Mouse (Mus musculus): ENCODE measurements at regions not wholly inside any gene's neighbourhood (a gene's known extent, or its start where the extent isn't known, plus 50 kb on each side); places are given as distances from the start of the nearest gene placed in this dataset.

DNA sequence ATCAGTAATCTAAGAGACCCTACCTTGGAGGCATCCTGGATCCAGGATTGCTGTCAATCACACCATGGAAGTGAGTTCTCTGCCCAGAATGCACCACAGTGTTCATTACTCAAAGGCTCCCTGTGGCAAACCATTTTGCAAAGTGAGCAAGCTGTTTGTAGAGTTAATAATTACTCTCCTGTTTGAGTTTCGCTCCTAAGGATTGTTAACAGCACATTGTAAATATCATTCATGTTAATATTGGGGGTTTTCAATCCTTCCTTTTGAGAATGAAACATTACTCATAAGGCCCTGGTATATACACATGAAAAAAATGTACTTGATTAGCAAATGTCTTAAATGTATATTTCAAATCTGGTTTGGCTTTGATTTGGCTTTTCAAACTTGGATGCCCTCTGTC is 58.1 kb upstream of the Clstn2 start:
- ATAC-seq = no peak
- Histone ChIP-seq H3K36me3 (ENCODE audit: control insufficient read depth, insufficient read depth, low read length) (no peaks in the 10 kb centered on the region), H3K4me1 (ENCODE audit: control insufficient read depth, insufficient read depth, low read length) (no peaks in the 10 kb centered on the region), H3K9ac (ENCODE audit: low read depth, low read length) (no peak overlapping the region), H3K27me3 (ENCODE audit: control insufficient read depth, insufficient read depth, low read depth, low read length) (no peaks in the 10 kb centered on the region), H3K9me3 (replicated peaks; ENCODE audit: control insufficient read depth, low read length, poor library complexity, severe bottlenecking) (no peaks in the 10 kb centered on the region), H3K4me3 (ENCODE audit: low read depth, low read length) (no peak overlapping the region), H3K4me2 (ENCODE audit: low read length) (no peak overlapping the region), H3K27ac (ENCODE audit: low read length) (no peak overlapping the region)
- WGBS = 90% methylated on average over 1 of the region's 1 CpGs

GRCm38 (mm10) chr9:98095064-98095790 is 62.2 kb upstream of the Clstn2 start:
- no peak for ATAC-seq
- Histone ChIP-seq H3K9me3 (replicated peaks; ENCODE audit: control insufficient read depth, low read length, poor library complexity, severe bottlenecking) (no peaks in the 10 kb centered on the region), H3K27me3 (ENCODE audit: control insufficient read depth, insufficient read depth, low read depth, low read length) (no peaks in the 10 kb centered on the region)

DNA sequence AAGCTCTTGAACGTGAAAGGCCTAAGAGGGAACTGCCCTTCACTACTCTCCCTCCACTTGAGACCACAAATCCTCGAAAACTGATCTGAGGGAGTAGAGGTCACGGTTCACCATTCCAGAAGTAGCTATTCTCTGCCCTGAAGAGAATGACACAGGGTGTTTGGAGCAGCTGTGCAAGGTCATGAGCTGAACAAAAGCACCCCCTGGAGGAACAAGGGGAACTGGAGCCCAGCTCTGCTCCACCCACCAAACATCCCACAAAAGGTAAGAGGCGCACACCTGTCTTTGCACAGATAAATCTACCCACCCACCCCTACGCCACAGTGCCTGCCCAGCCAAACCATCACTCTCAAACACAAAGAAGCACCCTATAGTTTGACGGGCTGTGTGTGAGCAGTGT is 90.4 kb upstream of the Clstn2 start:
- H3K9ac ChIP-seq (ENCODE audit: low read depth, low read length) = no peak overlapping the region
- no peak overlapping the region for H3K4me2 ChIP-seq (ENCODE audit: low read length)
- H3K36me3 ChIP-seq (ENCODE audit: control insufficient read depth, insufficient read depth, low read length) = no peaks in the 10 kb centered on the region
- H3K9me3 ChIP-seq (replicated peaks; ENCODE audit: control insufficient read depth, low read length, poor library complexity, severe bottlenecking) = no peaks in the 10 kb centered on the region
- ATAC-seq = no peak
- WGBS = 55% methylated on average over 6 of the region's 6 CpGs
- H3K27me3 ChIP-seq (ENCODE audit: control insufficient read depth, insufficient read depth, low read depth, low read length) = no peaks in the 10 kb centered on the region
- no peaks in the 10 kb centered on the region for H3K4me1 ChIP-seq (ENCODE audit: control insufficient read depth, insufficient read depth, low read length)
- H3K27ac ChIP-seq (ENCODE audit: low read length) = no peak overlapping the region
- H3K4me3 ChIP-seq (ENCODE audit: low read depth, low read length) = no peak overlapping the region

More at GRCm38 (mm10) chr9:98095064-98095790, 62.2 kb upstream of the Clstn2 start:
- Histone ChIP-seq H3K4me1 (ENCODE audit: control insufficient read depth, insufficient read depth, low read length) (no peaks in the 10 kb centered on the region), H3K4me3 (ENCODE audit: low read depth, low read length) (no peak overlapping the region), H3K36me3 (ENCODE audit: control insufficient read depth, insufficient read depth, low read length) (no peaks in the 10 kb centered on the region), H3K9ac (ENCODE audit: low read depth, low read length) (no peak overlapping the region), H3K27ac (ENCODE audit: low read length) (no peak overlapping the region), H3K4me2 (ENCODE audit: low read length) (no peak overlapping the region)
- WGBS = 82% methylated on average over 10 of the region's 10 CpGs

- no peak overlapping the region for H3K27ac ChIP-seq (ENCODE audit: low read length)
- H3K9me3 ChIP-seq (replicated peaks; ENCODE audit: control insufficient read depth, low read length, poor library complexity, severe bottlenecking) = no peaks in the 10 kb centered on the region
- no peaks in the 10 kb centered on the region for H3K27me3 ChIP-seq (ENCODE audit: control insufficient read depth, insufficient read depth, low read depth, low read length)
- H3K9ac ChIP-seq (ENCODE audit: low read depth, low read length) = no peak overlapping the region
- 82% methylated on average over 4 of the region's 4 CpGs for WGBS
- H3K4me1 ChIP-seq (ENCODE audit: control insufficient read depth, insufficient read depth, low read length) = no peaks in the 10 kb centered on the region
- no peaks in the 10 kb centered on the region for H3K36me3 ChIP-seq (ENCODE audit: control insufficient read depth, insufficient read depth, low read length)
- H3K4me3 ChIP-seq (ENCODE audit: low read depth, low read length) = no peak overlapping the region
- ATAC-seq = no peak
- H3K4me2 ChIP-seq (ENCODE audit: low read length) = no peak overlapping the region
Measured at GRCm38 (mm10) chr9:98129596-98129995, 96.6 kb upstream of the Clstn2 start.

DNA sequence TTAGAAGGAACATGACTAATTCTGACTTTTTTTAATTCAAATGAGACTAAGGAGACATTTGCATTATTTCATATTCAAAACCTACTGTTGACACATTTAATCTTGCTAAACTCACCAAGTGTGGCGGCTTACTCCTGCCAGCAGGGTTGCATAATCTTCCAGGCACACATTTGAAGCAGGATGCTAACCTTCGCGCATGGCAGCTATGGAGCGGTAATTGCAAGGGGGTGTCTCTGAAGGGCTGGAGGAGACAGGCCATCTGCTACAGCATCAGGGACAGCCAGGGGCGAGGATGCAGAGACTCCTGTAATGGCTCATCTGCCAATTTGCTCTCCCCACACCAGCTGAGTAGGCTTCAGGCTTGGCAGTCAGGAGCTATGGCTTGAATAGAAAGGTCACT is 97.9 kb upstream of the Clstn2 start:
- no peaks in the 10 kb centered on the region for H3K4me1 ChIP-seq (ENCODE audit: control insufficient read depth, insufficient read depth, low read length)
- H3K9me3 ChIP-seq (replicated peaks; ENCODE audit: control insufficient read depth, low read length, poor library complexity, severe bottlenecking) = no peaks in the 10 kb centered on the region
- no peaks in the 10 kb centered on the region for H3K36me3 ChIP-seq (ENCODE audit: control insufficient read depth, insufficient read depth, low read length)
- H3K27me3 ChIP-seq (ENCODE audit: control insufficient read depth, insufficient read depth, low read depth, low read length) = no peaks in the 10 kb centered on the region
- no peak overlapping the region for H3K9ac ChIP-seq (ENCODE audit: low read depth, low read length)
- 46% methylated on average over 5 of the region's 5 CpGs for WGBS
- no peak overlapping the region for H3K4me3 ChIP-seq (ENCODE audit: low read depth, low read length)
- no peak overlapping the region for H3K4me2 ChIP-seq (ENCODE audit: low read length)
- no peak overlapping the region for H3K27ac ChIP-seq (ENCODE audit: low read length)
- ATAC-seq = peak; percentile 60; the same call in 1 of the 2 replicates

- ATAC-seq = no peak
- no peaks in the 10 kb centered on the region for H3K4me1 ChIP-seq (ENCODE audit: control insufficient read depth, insufficient read depth, low read length)
- H3K27me3 ChIP-seq (ENCODE audit: control insufficient read depth, insufficient read depth, low read depth, low read length) = no peaks in the 10 kb centered on the region
- no peak overlapping the region for H3K9ac ChIP-seq (ENCODE audit: low read depth, low read length)
- H3K4me3 ChIP-seq (ENCODE audit: low read depth, low read length) = no peak overlapping the region
- no peaks in the 10 kb centered on the region for H3K36me3 ChIP-seq (ENCODE audit: control insufficient read depth, insufficient read depth, low read length)
- H3K9me3 ChIP-seq (replicated peaks; ENCODE audit: control insufficient read depth, low read length, poor library complexity, severe bottlenecking) = no peaks in the 10 kb centered on the region
- H3K27ac ChIP-seq (ENCODE audit: low read length) = no peak overlapping the region
- H3K4me2 ChIP-seq (ENCODE audit: low read length) = no peak overlapping the region
Measured at GRCm38 (mm10) chr9:98140546-98140945, 107.6 kb upstream of the Clstn2 start.

DNA sequence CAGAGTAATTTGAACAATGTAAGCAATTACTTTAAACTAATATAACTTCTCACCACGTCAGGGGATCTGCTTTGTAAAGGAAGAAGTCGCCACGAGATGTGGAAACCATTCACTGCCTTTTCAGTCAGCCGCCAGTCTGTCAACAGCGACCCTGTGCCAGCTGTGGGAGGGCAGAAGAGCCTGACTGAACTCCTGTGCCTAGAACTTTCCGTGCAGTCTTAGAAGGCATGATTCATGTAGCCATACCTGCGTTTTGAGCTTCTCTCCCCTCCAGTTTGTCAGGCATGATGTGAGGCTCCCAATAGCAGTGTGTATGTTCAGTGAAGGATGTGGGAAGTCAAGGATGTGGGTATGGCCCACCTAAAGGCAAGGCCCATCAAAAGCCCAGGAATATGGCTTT is 109.1 kb upstream of the Clstn2 start:
- H3K4me2 ChIP-seq (ENCODE audit: low read length) = no peak overlapping the region
- no peak overlapping the region for H3K9ac ChIP-seq (ENCODE audit: low read depth, low read length)
- H3K27ac ChIP-seq (ENCODE audit: low read length) = no peak overlapping the region
- 77% methylated on average over 7 of the region's 7 CpGs for WGBS
- H3K36me3 ChIP-seq (ENCODE audit: control insufficient read depth, insufficient read depth, low read length) = no peaks in the 10 kb centered on the region
- no peak for ATAC-seq
- no peak overlapping the region for H3K4me3 ChIP-seq (ENCODE audit: low read depth, low read length)
- no peaks in the 10 kb centered on the region for H3K4me1 ChIP-seq (ENCODE audit: control insufficient read depth, insufficient read depth, low read length)
- no peaks in the 10 kb centered on the region for H3K27me3 ChIP-seq (ENCODE audit: control insufficient read depth, insufficient read depth, low read depth, low read length)
- no peaks in the 10 kb centered on the region for H3K9me3 ChIP-seq (replicated peaks; ENCODE audit: control insufficient read depth, low read length, poor library complexity, severe bottlenecking)

- no peak overlapping the region for H3K4me2 ChIP-seq (ENCODE audit: low read length)
- 82% methylated on average over 5 of the region's 5 CpGs for WGBS
- H3K9ac ChIP-seq (ENCODE audit: low read depth, low read length) = no peak overlapping the region
- no peak for ATAC-seq
- H3K9me3 ChIP-seq (replicated peaks; ENCODE audit: control insufficient read depth, low read length, poor library complexity, severe bottlenecking) = no peaks in the 10 kb centered on the region
- H3K27ac ChIP-seq (ENCODE audit: low read length) = no peak overlapping the region
- H3K27me3 ChIP-seq (ENCODE audit: control insufficient read depth, insufficient read depth, low read depth, low read length) = no peaks in the 10 kb centered on the region
- H3K36me3 ChIP-seq (ENCODE audit: control insufficient read depth, insufficient read depth, low read length) = no peaks in the 10 kb centered on the region
- no peaks in the 10 kb centered on the region for H3K4me1 ChIP-seq (ENCODE audit: control insufficient read depth, insufficient read depth, low read length)
- H3K4me3 ChIP-seq (ENCODE audit: low read depth, low read length) = no peak overlapping the region
Measured at GRCm38 (mm10) chr9:98146901-98147300, 113.9 kb upstream of the Clstn2 start.

DNA sequence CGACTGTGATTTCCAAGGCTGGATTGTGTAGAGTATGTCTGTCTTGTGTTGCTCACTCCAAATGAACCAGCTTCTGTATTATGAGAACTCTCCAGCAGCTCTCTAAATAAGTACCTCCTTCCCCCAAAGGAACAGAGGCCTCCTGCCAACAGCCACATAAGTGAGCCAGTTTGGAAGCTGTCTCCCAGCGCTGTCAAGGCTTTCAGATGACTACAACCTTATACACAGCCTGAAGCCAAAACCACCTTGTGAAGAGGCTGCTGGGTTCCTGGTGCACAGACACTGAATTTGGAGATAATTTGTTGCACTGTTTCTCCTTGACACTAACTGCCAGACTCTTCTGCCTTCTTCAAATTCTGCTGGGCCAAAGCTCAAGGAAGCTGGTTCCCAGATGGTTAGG is 125.4 kb upstream of the Clstn2 start:
- Histone ChIP-seq H3K27me3 (ENCODE audit: control insufficient read depth, insufficient read depth, low read depth, low read length) (no peaks in the 10 kb centered on the region), H3K4me1 (ENCODE audit: control insufficient read depth, insufficient read depth, low read length) (no peaks in the 10 kb centered on the region), H3K4me3 (ENCODE audit: low read depth, low read length) (no peak overlapping the region), H3K36me3 (ENCODE audit: control insufficient read depth, insufficient read depth, low read length) (no peaks in the 10 kb centered on the region), H3K27ac (ENCODE audit: low read length) (no peak overlapping the region), H3K9ac (ENCODE audit: low read depth, low read length) (no peak overlapping the region), H3K4me2 (ENCODE audit: low read length) (no peak overlapping the region), H3K9me3 (replicated peaks; ENCODE audit: control insufficient read depth, low read length, poor library complexity, severe bottlenecking) (no peaks in the 10 kb centered on the region)
- 97% methylated on average over 2 of the region's 2 CpGs for WGBS
- no peak for ATAC-seq
